Mouse (Mus musculus): ENCODE measurements around the gene Fbxl17.

GRCm38 (mm10) chr17:63046401-63046800, 453.4 kb downstream of the Fbxl17 start:
- TF ChIP-seq CTCF (IDR thresholded peaks at IDR 0.05; ENCODE audit: extremely low read depth, insufficient read length, insufficient replicate concordance, low read depth, low read length) = no peak
- TF ChIP-seq POLR2A (IDR thresholded peaks at IDR 0.05; ENCODE audit: low read depth, low read length) = no peak

Measured in small intestine, adult 2 months (tissue).